Mouse (Mus musculus) retina, adult 2 months (tissue): ENCODE measurements around the gene Ttc30a2.
"Not testable (repeated sequence)": the region's sequence is repeated elsewhere in the genome, so short reads cannot be mapped to it uniquely, and the experiment has no call there.

ENCODE experiments used
- DNase-seq: peaks from one replicate; pipeline ENCODE4 v3.0.0-alpha.2; 2012; ENCODE audit warnings: low read depth, low spot score

The Ttc30a2 gene

DNA sequence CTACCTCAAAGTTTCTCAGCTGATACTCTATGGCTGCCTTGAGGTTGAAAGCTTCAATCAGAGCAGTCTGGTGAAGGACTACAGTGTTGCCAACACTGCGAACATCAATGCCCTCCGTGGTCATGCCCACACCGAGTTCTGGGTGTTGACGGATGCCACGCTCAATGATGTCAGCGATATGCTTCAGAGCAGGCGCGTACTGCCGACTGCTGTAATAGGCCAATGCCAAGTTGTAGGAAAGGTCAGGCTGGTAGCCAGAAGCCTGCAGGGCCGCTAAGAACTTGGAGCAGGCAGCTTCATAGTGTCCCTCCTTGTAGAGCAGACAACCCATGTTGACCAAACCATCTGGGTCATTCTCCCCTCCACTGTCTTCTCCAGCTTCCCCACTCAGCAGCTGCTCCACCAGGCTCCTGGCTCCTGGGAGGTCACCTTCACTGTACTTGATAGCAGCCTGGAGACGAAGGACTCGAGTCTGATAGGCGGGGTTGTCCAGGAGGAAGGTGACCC lies 3.0 kb upstream of the Ttc30a2 start:
- DNase-seq: not testable (repeated sequence)

DNA sequence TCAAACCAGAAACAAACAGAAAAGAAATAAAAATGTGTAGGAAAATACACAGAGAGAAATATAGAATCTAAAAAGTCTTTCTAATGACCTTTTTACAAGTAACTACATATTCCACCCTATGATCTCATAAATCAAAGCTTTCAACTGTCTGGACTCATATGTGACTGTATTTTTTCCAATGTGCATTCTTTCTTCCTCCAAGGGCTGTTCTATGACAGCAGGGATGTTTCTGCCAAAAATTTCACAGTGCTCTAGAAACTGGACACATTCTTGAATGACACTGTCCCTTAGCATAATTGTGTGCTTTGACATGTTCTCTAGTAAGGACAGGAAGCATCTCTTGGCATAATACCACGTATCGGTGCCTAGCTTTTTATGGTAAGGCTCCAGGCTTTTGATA lies 1.9 kb downstream of the Ttc30a2 start:
- DNase-seq: not testable (repeated sequence)

DNA sequence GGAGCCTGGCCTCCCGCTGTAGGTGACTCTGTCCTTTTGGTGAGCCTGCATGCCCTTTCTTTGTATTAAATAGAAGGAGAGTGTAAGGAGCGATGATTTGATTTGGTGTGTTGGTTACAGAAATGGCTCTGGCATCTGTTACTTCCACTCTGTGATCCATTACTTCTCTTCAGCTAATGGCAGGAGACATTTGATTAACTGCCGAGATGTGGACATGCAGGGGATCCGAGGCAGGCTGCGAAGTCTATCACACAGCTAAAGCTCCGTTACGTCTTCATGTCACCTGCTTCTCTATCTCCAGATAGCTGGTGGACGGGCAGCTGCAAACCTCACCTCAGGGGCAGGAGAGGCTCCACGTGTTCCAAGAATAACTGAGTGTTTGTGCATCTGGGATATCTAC lies 3.8 kb downstream of the Ttc30a2 start:
- DNase-seq: no peak

DNA sequence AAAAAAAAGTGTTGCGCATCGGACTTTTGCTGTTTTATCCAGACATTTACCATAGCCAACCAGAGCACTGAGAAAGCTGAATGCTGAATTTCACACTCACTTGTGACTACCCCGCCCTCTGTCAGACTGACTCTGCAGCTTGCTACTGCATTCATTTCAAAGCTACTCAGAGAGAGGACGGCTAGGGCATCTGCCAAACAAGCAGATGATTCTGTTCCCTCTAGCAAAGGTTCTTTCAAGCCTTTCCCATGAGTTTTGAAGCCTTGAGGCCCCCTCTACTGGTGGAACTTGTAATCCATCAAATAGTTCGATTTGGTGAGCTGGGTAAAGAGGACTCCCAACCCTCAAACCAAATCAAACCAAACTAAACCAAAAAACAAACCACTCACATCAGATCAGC lies 13.0 kb downstream of the Ttc30a2 start:
- no peak for DNase-seq

DNA sequence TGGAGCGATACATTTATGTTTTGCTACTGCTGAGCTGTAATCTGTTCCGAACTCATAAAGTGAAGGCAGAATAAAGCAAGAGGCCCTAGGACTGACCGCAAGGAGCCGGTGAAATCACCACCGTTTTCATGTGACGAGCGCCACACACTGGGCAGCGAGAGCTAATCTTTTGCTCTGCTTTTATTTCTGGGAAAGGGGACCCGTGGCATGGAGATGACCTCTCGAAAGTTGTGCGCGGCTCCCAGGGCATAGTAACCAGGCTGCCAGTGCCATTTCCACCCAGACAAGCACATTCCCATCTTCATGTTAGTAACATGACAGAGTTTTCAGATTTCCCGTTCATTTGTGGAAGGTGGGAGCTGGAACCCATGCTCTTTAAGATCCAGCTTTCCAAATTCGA lies 13.5 kb downstream of the Ttc30a2 start:
- no peak for DNase-seq

DNA sequence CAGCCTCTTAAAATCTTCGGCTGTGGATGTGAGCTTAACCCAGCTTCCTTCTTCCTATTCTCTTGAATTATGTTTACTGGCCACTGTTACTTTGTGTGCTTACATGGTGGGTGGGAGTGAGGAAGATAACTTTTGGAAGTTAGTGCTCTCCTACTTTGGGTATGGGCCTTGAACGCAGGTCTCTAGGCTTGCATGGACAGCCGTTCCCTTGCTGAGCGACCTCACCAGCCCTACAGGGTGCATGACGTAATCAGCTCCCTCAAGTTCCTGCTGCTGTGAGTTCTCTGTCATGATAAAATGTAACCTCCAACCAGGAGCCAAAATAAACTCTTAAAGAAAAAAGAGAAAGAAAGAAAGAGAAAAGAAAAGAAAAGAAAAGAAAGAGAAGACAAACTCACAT lies 13.9 kb downstream of the Ttc30a2 start:
- no peak for DNase-seq

DNA sequence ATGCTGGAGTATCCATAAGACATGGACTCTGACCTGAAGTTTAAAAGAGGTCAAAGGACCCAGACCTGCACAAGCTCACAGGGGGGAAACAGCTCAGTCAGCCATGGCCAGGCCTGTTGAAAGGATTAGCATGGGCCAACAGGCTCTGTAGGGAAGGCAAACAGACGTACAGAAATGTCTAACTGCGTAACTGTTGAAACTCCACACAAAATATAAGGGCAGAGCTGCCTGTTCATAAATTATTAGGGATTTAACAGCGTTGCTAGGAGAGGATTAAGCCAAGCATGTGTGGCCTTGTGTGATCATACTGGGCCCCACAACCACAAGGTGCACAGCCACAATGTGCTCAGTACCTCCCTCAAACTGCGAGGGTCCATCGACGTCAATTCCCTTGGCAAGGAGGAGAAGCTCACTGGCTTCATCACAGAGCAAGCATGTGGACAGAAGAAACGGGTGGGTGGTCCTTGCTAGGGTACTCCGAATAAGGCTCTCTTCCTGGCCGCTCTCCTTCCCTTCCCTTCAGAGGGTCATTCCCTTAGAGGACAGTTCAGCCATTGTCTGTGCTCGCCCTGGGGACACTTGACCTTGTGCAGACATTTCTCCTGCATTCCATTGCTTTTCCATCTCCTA lies 14.6 kb downstream of the Ttc30a2 start:
- DNase-seq: no peak

DNA sequence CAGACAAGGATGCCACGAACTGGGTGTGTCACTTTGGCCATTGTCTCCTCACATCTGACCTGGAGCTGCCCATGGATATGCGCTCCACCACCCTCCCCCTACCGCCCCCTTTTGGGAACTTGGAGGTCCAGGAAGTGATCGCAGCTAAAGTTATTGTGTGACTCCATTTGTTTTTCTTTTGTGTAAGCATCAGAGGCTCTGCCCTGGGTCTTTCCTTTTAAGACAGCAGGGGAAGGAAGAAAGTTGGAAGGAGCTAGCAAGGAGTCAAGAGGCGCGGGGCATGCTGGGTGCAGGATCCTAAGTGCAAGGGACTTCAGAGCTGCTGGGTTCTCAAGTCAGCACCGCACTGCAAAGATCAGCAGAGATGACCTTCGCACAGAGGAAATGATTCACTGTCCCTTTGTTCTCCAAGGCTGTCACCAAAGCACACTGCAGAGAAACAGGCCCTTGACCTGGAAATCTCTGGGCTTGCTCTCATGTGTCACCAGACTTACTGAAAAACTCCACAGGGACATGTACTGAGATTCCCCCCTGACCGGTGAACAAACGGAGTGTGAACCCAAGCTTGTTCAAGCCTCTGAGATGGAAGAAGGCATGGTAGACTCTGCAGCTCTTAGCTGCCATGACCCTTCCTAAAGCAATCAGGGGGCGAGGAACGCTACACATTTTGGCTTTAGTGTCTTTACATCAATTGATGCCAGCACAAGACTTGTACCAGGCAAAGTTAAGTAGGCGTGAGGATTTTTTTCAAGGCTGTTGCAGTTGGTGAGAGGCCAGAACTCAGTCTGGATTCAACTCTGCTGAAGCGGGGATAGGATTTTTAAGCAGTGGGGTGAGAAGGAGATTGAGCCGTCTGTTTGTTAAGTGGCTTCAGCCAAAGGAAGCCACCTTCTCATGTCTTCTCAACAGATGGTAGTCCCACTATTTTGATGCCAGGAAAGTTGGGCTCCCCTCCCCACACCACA lies 17.3 kb downstream of the Ttc30a2 start:
- DNase-seq: no peak

DNA sequence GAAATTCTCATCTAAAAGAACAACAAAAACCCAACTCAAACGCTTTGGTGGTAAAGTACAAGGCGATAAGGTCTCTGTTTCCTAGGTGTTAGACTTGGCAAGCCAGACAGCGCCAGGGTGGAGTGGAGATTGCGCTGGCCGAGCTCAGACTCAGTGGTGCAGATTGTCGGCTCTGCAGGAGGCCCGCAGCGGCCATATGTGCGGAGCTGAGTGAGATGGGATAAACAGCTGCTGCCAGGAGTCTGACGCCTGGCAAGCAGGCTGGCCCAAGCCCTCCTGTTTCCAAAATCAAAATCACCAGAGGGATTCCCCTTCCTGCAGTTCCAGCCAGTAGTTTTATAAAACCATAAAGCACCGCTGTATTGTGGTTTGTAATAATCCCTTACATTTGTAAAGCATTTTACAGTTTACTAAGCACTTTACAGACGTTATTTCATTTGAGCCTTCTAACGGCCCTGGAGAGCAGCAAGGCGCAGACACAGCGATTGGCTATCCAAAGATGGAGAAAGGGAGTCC lies 18.1 kb downstream of the Ttc30a2 start:
- DNase-seq: no peak

DNA sequence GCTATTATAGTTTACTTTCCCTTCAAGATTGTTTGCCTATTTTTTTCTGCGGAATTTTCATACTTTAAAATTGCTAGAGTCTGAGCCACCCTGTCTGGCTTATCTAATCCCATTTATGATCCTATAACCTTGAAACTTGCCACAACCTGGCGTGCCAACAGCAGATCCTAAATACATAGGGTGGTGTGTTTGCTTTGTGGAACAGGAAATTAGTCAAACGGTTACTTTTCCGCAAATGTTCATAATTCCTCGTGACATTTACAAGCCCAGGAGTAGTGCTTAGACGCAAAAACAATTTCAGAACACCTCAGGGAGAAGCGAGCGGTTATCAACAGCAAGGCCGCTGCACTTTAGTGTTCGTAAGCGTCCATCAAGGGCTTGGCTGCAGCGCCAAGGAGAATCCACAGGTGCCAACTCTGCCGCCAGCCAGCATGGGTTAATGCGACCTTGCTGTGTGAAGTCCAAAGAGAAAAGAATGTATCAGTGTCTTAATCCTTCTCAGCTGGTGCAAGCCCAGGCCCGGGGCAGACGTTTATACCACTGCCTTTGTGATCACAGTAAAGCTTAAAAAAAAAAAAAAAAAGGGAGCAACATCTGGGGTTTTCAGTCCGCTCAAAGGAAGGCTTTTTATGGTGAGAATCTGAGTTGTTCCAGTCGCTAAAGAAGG lies 18.7 kb downstream of the Ttc30a2 start:
- no peak for DNase-seq

DNA sequence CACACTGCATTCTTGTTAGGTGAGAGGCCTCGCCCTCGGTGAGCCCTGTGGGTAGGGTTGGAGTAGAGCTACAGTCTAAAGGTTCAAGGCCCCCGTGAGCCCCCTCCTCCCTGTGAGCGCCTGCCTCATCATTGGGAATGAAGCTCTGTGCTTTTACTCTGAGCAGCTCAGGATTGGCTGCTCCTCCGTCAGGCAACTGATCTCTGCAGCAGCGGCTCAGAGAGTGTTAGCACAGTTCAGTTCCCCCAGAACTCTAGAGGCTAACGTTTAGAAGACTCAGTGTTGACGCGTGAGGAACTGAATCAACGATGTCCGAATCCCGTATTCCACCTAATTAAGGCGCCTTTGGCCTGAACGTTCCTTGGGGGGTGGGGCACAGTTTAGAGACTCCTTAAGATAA lies 22.3 kb downstream of the Ttc30a2 start:
- no peak for DNase-seq

DNA sequence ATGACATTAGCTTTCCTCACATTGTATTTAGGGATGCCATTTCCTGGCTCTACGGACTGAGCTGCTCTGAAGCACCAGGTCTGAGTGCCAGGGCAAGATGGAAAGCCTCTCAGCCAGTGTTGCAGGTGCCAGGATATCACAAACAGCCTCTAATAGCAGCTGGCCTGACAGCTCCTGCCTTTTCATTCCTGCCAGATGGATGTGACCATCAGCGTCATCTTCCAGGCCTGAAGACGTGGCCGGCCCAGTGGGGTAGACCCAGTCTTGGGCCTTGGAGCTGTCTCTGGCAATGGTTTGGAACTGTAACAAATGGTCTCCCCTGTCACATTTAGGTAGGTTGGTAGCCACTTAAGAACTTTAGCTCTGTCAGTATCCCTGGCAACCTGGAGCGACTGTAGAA lies 24.6 kb downstream of the Ttc30a2 start:
- DNase-seq: no peak

DNA sequence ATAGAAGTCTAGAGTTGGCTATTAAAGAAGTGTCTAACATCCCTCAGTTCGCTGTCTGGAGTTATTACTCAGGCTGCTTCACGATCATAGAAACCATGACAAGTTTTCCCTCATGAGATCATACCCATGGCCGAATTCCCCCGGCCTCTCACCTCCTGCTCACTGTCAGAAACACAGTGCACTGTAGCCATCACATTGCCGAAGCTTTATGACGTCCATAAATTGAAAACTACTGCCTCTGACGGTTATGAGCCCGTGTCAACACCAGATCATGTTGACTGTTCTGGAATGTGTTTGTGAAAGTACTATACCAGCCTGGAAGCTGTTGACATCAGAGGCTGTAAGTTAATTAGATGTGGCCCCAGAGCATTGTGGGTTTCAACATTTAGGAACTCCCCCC lies 27.3 kb downstream of the Ttc30a2 start:
- no peak for DNase-seq

DNA sequence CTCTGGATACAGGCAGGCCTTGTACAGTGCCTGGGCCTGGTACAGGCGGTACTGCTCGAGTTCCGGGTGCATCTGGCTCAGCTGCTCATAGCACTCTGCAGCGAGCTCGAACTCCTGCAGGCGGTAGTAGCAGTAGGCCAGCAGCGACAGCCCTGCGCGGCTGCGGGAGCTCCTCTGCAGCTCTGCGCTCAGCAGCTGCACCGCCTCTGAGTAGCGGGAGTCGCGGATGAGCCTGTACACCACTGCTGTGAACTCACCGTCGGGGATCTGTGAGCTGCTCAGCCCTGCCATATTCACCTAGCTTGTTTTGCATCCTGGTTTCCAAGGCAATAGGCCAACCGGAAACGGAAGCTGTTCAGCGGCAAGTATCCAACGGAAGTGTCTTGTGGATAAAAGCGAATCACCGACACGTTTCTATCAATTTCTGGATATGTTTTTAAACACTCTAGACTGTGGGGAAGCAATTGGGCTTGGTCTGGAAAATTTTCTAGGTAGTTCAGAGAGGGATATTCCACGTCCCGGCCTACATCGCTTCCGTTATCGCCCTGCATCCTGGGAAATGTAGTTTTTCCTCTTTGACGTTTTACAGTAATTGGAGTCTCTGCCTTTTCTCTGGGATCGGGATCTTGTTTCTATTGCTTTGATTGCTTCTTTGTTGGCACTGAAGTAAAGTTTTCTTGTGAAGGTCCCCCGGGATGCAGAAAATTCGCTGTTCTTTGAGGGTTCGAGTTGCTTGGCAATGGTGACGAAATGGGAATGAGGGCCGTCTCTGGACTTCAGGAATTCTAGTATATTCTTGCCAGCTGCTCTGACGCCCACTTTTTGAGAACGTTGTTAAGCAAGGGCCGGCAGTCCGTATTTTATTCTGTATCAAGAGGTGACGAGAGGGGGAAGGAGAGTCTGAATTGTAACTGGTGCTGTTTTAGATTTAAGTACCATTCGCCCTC lies 39.6 kb downstream of the Ttc30a2 start, which contains the start of gene Ttc30b:
Gene Ttc30b, minus strand, starts transcription at position 469 of the 947 bp plus-strand sequence.
- peak; percentile 86 for DNase-seq

DNA sequence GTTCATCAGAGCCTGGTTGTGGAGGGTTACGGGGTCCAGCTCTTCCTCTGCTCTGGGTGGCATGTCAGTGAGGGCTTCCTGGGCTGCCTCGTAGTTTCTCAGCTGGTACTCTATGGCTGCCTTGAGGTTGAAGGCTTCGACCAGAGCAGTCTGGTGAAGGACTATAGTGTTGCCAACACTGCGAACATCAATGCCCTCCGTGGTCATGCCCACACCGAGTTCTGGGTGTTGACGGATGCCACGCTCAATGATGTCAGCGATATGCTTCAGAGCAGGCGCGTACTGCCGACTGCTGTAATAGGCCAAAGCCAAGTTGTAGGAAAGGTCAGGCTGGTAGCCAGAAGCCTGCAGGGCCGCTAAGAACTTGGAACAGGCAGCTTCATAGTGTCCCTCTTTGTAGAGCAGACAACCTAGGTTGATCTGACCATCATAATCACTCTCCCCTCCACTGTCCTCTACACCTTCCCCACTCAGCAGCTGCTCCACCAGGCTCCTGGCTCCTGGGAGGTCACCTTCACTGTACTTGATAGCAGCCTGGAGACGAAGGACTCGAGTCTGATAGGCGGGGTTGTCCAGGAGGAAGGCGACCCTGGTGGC lies 40.4 kb downstream of the Ttc30a2 start:
- DNase-seq: not testable (repeated sequence)

DNA sequence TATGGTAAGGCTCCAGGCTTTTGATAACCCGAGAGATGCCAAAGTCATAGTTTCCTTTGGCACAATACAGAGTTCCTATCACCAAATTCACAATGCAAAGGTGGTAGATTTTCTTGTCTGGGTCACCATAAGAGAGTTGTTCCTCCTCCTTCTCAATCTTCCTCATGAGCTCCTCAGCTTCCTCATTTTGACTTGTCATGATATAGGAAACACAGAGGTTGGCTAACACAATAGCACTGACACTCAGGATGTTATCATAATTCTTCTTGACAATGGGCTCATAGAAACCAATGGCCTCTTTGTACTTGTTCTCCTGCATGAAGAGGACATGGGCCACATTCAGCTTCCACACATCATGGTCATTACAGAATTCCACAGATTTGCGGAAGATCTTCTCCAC lies 41.3 kb downstream of the Ttc30a2 start:
- DNase-seq: not testable (repeated sequence)

DNA sequence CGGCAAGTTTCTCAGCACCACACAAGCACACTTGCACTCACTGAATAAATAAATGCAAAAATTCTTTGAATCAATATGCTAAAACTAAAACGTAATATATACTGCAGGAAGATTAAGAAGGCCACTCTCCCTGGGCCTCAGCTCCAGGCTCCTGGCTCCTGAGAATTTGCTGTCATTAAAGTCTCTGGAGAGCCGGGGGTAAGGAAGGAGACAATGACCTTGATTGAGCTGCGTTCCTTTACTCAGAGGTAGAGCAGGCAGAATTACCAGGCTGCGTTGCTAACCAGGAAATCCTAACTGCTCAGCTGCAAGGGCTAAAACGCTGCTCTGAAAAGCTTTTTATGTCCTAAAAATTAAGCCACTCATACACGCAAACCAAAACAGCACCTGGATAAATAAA lies 44.4 kb downstream of the Ttc30a2 start:
- DNase-seq: no peak

DNA sequence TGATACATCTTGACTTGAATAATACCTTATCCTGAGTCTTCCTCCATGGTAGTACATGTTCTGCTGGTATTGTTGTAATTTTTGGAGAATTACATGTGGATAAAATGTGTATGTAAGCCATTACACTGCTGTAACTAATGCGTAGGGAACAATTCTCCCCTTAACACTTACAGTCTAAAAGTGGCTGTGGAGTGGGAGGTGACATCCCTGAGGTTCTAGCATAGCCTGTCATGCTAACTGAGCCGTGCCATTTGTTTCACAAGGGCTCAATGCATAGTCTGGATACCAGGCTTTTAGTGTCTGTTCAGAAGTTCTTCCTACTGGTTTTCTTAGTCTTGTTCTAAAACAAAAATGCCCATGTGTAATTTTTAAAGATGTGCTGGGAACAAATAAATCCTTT lies 47.0 kb downstream of the Ttc30a2 start:
- no peak for DNase-seq

DNA sequence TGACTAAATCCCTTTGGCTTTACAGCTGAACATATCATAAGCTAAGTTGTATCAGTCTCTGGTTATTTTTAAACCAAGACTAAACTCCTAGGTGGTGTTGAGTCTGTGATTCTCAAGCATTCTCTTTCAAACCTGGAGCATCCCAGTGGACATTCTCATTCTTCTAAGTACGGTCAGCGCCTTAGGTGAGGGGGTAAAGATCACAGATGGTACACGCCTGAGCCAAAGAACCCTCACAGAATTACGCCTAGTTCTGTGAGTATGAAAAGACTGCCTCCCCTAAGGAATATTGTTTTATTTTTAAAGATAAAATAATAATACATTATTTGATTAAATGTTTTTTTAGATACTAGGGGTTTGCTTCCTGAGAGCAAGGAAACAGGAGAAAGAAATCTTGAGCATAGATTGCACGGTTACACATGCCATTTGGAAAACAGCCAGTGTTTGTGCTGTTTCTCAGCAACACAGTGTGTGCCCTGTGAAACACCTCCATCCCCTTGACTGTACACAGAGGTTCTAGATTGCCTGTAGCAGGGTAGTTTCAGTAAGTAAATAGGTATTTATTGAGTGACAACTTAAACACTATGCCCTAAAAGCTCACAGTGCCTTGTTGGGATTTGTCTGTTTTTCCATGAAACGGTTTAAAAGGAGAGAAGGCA lies 48.1 kb downstream of the Ttc30a2 start:
- no peak for DNase-seq

DNA sequence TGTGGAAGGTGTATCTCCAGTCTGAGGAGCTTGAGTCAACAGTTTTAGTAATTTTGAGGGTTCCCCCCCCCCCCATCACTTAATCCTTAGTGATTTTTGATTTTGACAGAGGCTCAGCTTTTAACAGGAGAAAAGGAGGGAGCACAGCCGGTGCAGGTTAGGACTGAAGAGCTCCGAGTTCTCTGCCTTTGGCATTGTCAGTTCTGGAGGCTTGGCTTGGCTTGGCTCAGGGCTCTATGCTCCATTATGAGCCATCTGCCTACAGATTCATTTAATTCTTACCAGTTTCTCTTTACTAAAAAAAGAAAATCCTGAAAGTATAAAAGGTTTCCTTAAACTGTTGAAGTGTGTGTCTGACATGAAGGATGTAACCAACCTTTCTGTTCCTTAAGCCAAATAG lies 48.8 kb downstream of the Ttc30a2 start:
- no peak for DNase-seq
